Mouse (Mus musculus) stomach, embryonic 15.5 days (tissue): ENCODE measurements around the gene Olfr1411. TPM values are rescaled to one million over a fixed set of nuclear protein-coding genes. Genes with fewer than 3 reads are reported as not detected.

Experiments used
- ATAC-seq: fragments of 200-750 bp; cut with Nextera tagmentation; 2 replicates; pipeline ENCODE4 v1.8.0; 2017; ENCODE audit warnings: low read depth, moderate number of reproducible peaks, moderate TSS enrichment; ENCODE audit not compliant: insufficient read depth, low FRiP score
- H3K27ac ChIP-seq: fragments of 300-500 bp; sonication (generic); 2 replicates; pipeline ENCODE4 v1.5.1; 2015; ENCODE audit warnings: mild to moderate bottlenecking, inconsistent platforms
- H3K27me3 ChIP-seq: fragments of 300-500 bp; sonication (generic); replicated peaks from 2 replicates; pipeline ENCODE4 v1.6.1; 2015; ENCODE audit warnings: inconsistent platforms
- H3K36me3 ChIP-seq: fragments of 300-500 bp; sonication (generic); 2 replicates; pipeline ENCODE4 v1.6.1; 2015; ENCODE audit warnings: inconsistent platforms
- H3K4me1 ChIP-seq: fragments of 300-500 bp; sonication (generic); 2 replicates; pipeline ENCODE4 v1.6.1; 2015; ENCODE audit warnings: inconsistent platforms
- H3K4me2 ChIP-seq: fragments of 300-500 bp; sonication (generic); 2 replicates; pipeline ENCODE4 v1.6.1; 2015; ENCODE audit warnings: mild to moderate bottlenecking, inconsistent platforms
- H3K4me3 ChIP-seq: fragments of 300-500 bp; sonication (generic); replicated peaks from 2 replicates; pipeline ENCODE4 v1.5.1; 2015; ENCODE audit warnings: inconsistent platforms
- H3K9ac ChIP-seq: fragments of 300-500 bp; sonication (generic); 2 replicates; pipeline ENCODE4 v1.6.1; 2015; ENCODE audit warnings: inconsistent platforms
- H3K9me3 ChIP-seq: fragments of 300-500 bp; sonication (generic); 2 replicates; pipeline ENCODE4 v1.6.1; 2016; ENCODE audit warnings: inconsistent platforms
- WGBS: fragments of 180-500 bp; shearing (Covaris S2); methylation state at CpG from one replicate; pipeline ENCODE4 v1.1.7; 2015; 5-methylcytosine and 5-hydroxymethylcytosine counted together
- polyA plus RNA-seq: library from polyadenylated mRNA; unstranded; fragments of >200 nt; fragmentation: Nextera tagmentation; extraction: Ambion mirVana; gene quantifications from 2 replicates; pipeline ENCODE4 v1.2.1, GENCODE M21; 2015

Olfr1411 gene
- polyA plus RNA-seq, 1 experiment from 2014 or later = not detected

- Histone ChIP-seq H3K9me3 (no peaks in the 10 kb centered on the region), H3K27ac (peak within 1 kb of the TSS; percentile 52), H3K4me2 (peak within 1 kb of the TSS; percentile 91), H3K9ac (peak within 1 kb of the TSS; percentile 79), H3K4me3 (peak within 1 kb of the TSS; percentile 73), H3K36me3 (peaks cover 10% of the 10 kb centered on the region; the same call in 1 of the 2 replicates), H3K27me3 (no peaks in the 10 kb centered on the region), H3K4me1 (peaks cover 12% of the 10 kb centered on the region)
- 1% methylated on average over 50 of the region's 50 CpGs for WGBS
- ATAC-seq = peak; percentile 90
Observed at GRCm38 (mm10) chr1:92641514-92642272, 47.5 kb downstream of the Olfr1411 start, which contains the start of gene Cops9. Gene Cops9 (minus strand): TSS chr1:92641985.

- WGBS = 57% methylated on average over 4 of the region's 4 CpGs
- Histone ChIP-seq H3K27ac (no peak overlapping the region), H3K4me1 (peaks cover 18% of the 10 kb centered on the region), H3K4me2 (no peak overlapping the region), H3K36me3 (no peaks in the 10 kb centered on the region), H3K27me3 (no peaks in the 10 kb centered on the region), H3K9ac (no peak overlapping the region), H3K4me3 (no peak overlapping the region), H3K9me3 (no peaks in the 10 kb centered on the region)
- ATAC-seq = no peak
Observed at GRCm38 (mm10) chr1:92643691-92644090, 49.5 kb downstream of the Olfr1411 start.

- H3K9me3 ChIP-seq = no peaks in the 10 kb centered on the region
- no peak overlapping the region for H3K27ac ChIP-seq
- no peak overlapping the region for H3K9ac ChIP-seq
- H3K27me3 ChIP-seq = no peaks in the 10 kb centered on the region
- no peak overlapping the region for H3K4me3 ChIP-seq
- 73% methylated on average over 5 of the region's 5 CpGs for WGBS
- ATAC-seq = no peak
- peaks cover 18% of the 10 kb centered on the region for H3K4me1 ChIP-seq
- H3K36me3 ChIP-seq = no peaks in the 10 kb centered on the region
- H3K4me2 ChIP-seq = no peak overlapping the region
Observed at GRCm38 (mm10) chr1:92644916-92645315, 50.7 kb downstream of the Olfr1411 start.

DNA sequence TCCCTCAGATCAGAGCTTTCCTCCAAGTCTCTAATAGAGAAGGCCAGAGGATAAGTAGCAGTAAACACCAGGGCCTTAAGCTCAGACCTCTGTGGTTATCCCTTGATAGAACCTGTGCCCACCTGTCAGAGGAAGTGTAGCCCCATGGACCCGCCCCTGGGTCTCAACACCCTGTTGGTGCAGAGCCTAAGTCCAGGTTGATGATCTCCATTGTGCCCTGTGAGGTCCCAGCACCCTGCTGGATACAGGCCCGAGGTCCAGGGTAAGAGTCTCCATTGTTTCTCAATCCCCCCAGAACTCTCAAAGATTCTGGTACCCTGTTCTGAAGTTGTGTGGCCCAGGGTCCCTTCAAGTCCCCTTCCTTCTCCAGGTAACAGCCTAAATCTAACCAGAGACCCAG is 51.9 kb downstream of the Olfr1411 start:
- peaks cover 7% of the 10 kb centered on the region for H3K4me1 ChIP-seq
- no peak overlapping the region for H3K27ac ChIP-seq
- 51% methylated on average over 2 of the region's 2 CpGs for WGBS
- no peak overlapping the region for H3K4me3 ChIP-seq
- H3K9ac ChIP-seq = no peak overlapping the region
- H3K9me3 ChIP-seq = no peaks in the 10 kb centered on the region
- ATAC-seq = no peak
- H3K36me3 ChIP-seq = no peaks in the 10 kb centered on the region
- no peaks in the 10 kb centered on the region for H3K27me3 ChIP-seq
- H3K4me2 ChIP-seq = no peak overlapping the region

- WGBS = 79% methylated on average over 7 of the region's 7 CpGs
- Histone ChIP-seq H3K4me1 (peaks cover 6% of the 10 kb centered on the region; the same call in 1 of the 2 replicates), H3K36me3 (no peaks in the 10 kb centered on the region), H3K9me3 (no peaks in the 10 kb centered on the region), H3K27ac (no peak overlapping the region), H3K4me2 (no peak overlapping the region), H3K4me3 (no peak overlapping the region), H3K27me3 (no peaks in the 10 kb centered on the region), H3K9ac (no peak overlapping the region)
- no peak for ATAC-seq
Observed at GRCm38 (mm10) chr1:92646601-92647000, 52.4 kb downstream of the Olfr1411 start.

GRCm38 (mm10) chr1:92647026-92647425 is 52.8 kb downstream of the Olfr1411 start:
- H3K4me1 ChIP-seq = peaks cover 6% of the 10 kb centered on the region; the same call in 1 of the 2 replicates
- H3K36me3 ChIP-seq = no peaks in the 10 kb centered on the region
- no peak overlapping the region for H3K27ac ChIP-seq
- WGBS = 68% methylated on average over 4 of the region's 4 CpGs
- ATAC-seq = no peak
- H3K27me3 ChIP-seq = no peaks in the 10 kb centered on the region
- no peak overlapping the region for H3K9ac ChIP-seq
- no peak overlapping the region for H3K4me2 ChIP-seq
- no peak overlapping the region for H3K4me3 ChIP-seq
- no peaks in the 10 kb centered on the region for H3K9me3 ChIP-seq

Other genes with a start within 250 kb of the Olfr1411 start
- gene Ndufa10, start 120.6 kb upstream of the Olfr1411 start, polyA plus RNA-seq = 253 and 295 TPM in 2 replicates
- not detected in 2 replicates for gene Olfr1416, start 109.3 kb upstream of the Olfr1411 start, polyA plus RNA-seq
- not detected in 2 replicates for gene Olfr1415, start 98.3 kb upstream of the Olfr1411 start, polyA plus RNA-seq
- gene Olfr1414, start 75.8 kb upstream of the Olfr1411 start, polyA plus RNA-seq = not detected in 2 replicates
- not detected in 2 replicates for gene Olfr1413, start 23.1 kb upstream of the Olfr1411 start, polyA plus RNA-seq
- gene Olfr1412, start 8.6 kb upstream of the Olfr1411 start, polyA plus RNA-seq = not detected in 2 replicates
- gene Olfr1410, start 11.4 kb downstream of the Olfr1411 start, polyA plus RNA-seq = not detected in 2 replicates
- not detected in 2 replicates for gene Olfr12, start 23.4 kb downstream of the Olfr1411 start, polyA plus RNA-seq
- gene Cops9, start 47.6 kb downstream of the Olfr1411 start, polyA plus RNA-seq = 349 and 369 TPM in 2 replicates
- gene Otos, start 54.4 kb downstream of the Olfr1411 start, polyA plus RNA-seq = 0.19 and 0.21 TPM in 2 replicates
- gene Gpc1, start 237.2 kb downstream of the Olfr1411 start, polyA plus RNA-seq = 48.7 TPM in 2 replicates